In the genomic region with DNA sequence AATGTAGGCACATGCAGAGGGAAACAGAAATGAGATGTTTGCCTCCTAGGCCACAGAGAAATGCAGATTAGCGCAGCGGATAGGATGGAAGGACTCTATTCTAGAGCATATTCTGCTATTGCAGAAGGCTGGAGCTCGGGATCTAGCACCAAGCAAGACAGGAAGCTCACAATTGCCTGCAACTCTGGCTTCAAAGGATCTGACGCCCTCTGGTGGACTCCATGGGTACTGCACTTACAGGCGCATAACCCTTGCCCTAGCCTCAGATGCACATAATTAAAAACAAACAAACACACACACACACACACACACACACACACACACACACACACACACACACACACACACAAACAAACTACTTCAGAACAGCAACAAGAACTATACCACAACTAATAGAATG, we compare ENCODE assay signal across 11 mouse cellular contexts.
DNase-seq lines count a peak whose midpoint lies in the region; ATAC-seq and TF ChIP-seq lines count a peak whose summit lies in the region.
"Had no signal": no experiment of that assay in that cellular context is flagged by ENCODE, and none has a peak within 500 bp of the region (broad histone marks: within the 10 kb centered on the region; RNA-seq: fewer than 3 reads in every experiment).

No protein-coding gene starts in this region.

- H3K4me2 ChIP-seq in liver, embryonic 11.5 days = no peak overlapping the region
- H3K4me2 ChIP-seq: heart, embryonic 13.5 days had no signal

- TF ChIP-seq CTCF in cerebellum, adult 2 months (IDR thresholded peaks at IDR 0.05; ENCODE audit: borderline replicate concordance, insufficient read depth, low read depth, low read length) = peak; percentile 39; the same call in 1 of the 2 replicates
- TF ChIP-seq CTCF in liver, adult 2 months (IDR thresholded peaks at IDR 0.05; ENCODE audit: low read depth, low read length) = peak; percentile 61; the same call in 1 of the 2 replicates

- H3K9ac ChIP-seq in liver, adult 2 months (ENCODE audit: low read depth, low read length) = no peak overlapping the region
- H3K9ac ChIP-seq in liver, embryonic 11.5 days (ENCODE audit: low read depth, low read length) = no peak overlapping the region
- H3K9ac ChIP-seq: heart, embryonic 13.5 days had no signal

- H3K9me3 ChIP-seq in liver, embryonic 11.5 days (ENCODE audit: control insufficient read depth, low read length) = no peaks in the 10 kb centered on the region
- H3K9me3 ChIP-seq: heart, embryonic 13.5 days had no signal

- no peaks in the 10 kb centered on the region for H3K36me3 ChIP-seq in liver, adult 2 months (ENCODE audit: control insufficient read depth, insufficient read depth, low read length)
- no peaks in the 10 kb centered on the region for H3K36me3 ChIP-seq in liver, embryonic 11.5 days (ENCODE audit: control insufficient read depth, insufficient read depth, low read length)
- H3K36me3 ChIP-seq: G1E had no signal

- no peaks in the 10 kb centered on the region for H3K27me3 ChIP-seq in cerebellum, adult 2 months (ENCODE audit: control insufficient read depth, insufficient read depth, low read length)
- 0 out of 2 replicates have a peak, but pooled peaks cover under 1% of the 10 kb centered on the region for H3K27me3 ChIP-seq in liver, adult 2 months (ENCODE audit: control insufficient read depth, insufficient read depth, low read length)
- H3K27me3 ChIP-seq in liver, embryonic 11.5 days (replicated peaks; ENCODE audit: control insufficient read depth, insufficient read depth, low read length) = no peaks in the 10 kb centered on the region
- H3K27me3 ChIP-seq: heart, embryonic 13.5 days had no signal

- ATAC-seq in liver, embryonic 11.5 days (replicated peaks; ENCODE audit: low FRiP score) = no peak

- TF ChIP-seq POLR2A in cerebellum, adult 2 months (IDR thresholded peaks at IDR 0.05; ENCODE audit: borderline replicate concordance, insufficient read depth, low read length) = no peak
- no peak for TF ChIP-seq POLR2A in liver, adult 2 months (IDR thresholded peaks at IDR 0.05; ENCODE audit: extremely low read depth, insufficient read depth, low read length)

- H3K79me2 ChIP-seq in liver, adult 2 months (ENCODE audit: control insufficient read depth, insufficient read depth, low read length) = no peaks in the 10 kb centered on the region

- no peak for DNase-seq in cerebellum, adult 2 months
- DNase-seq in cerebellum, adult 18-20 months = no peak
- no peak for DNase-seq in liver, adult 2 months (ENCODE audit: extremely low read depth, low read depth, low spot score)
- DNase-seq in liver, embryonic 11.5 days (ENCODE audit: low spot score) = no peak
- peak; percentile 32 for DNase-seq in c-Kit-negative CD71-positive TER-119-positive erythroid progenitor cells, embryonic 14.5 days (ENCODE audit: low read depth, low spot score)
- peak; percentile 39 for DNase-seq in mesoderm, embryonic 11.5 days (ENCODE audit: low read depth, low spot score)
- DNase-seq in frontal cortex, postnatal 14 days (ENCODE audit: low spot score in 2 of 2) = no peak
- DNase-seq in layer of hippocampus, adult 9-10 months (ENCODE audit: low spot score) = no peak

- H3K4me3 ChIP-seq in cerebellum, adult 2 months (replicated peaks; ENCODE audit: insufficient read depth, low read depth, low read length) = no peak overlapping the region
- H3K4me3 ChIP-seq in liver, adult 2 months (ENCODE audit: insufficient read depth, low read depth, low read length) = no peak overlapping the region
- H3K4me3 ChIP-seq in liver, embryonic 11.5 days (ENCODE audit: low read depth, low read length) = no peak overlapping the region
- H3K4me3 ChIP-seq: heart, embryonic 13.5 days had no signal

- WGBS in cerebellum, adult 2 months = 81% methylated on average over 5 of the region's 5 CpGs
- WGBS in liver, adult 2 months = 77% methylated on average over 5 of the region's 5 CpGs
- 69% methylated on average over 5 of the region's 5 CpGs for WGBS in liver, embryonic 11.5 days

- H3K4me1 ChIP-seq in cerebellum, adult 2 months (ENCODE audit: control insufficient read depth, insufficient read depth, low read length) = no peaks in the 10 kb centered on the region
- H3K4me1 ChIP-seq in liver, adult 2 months (ENCODE audit: control insufficient read depth, insufficient read depth, low read length) = no peaks in the 10 kb centered on the region
- H3K4me1 ChIP-seq in liver, embryonic 11.5 days (replicated peaks; ENCODE audit: control insufficient read depth, insufficient read depth, low read length) = no peaks in the 10 kb centered on the region

- H3K27ac ChIP-seq in cerebellum, adult 2 months (ENCODE audit: insufficient read depth, low read length) = no peak overlapping the region
- no peak overlapping the region for H3K27ac ChIP-seq in liver, adult 2 months (replicated peaks; ENCODE audit: insufficient read depth, low read depth, low read length)
- no peak overlapping the region for H3K27ac ChIP-seq in liver, embryonic 11.5 days (ENCODE audit: low read depth, low read length)
- H3K27ac ChIP-seq: heart, embryonic 13.5 days; macrophage had no signal

Comparison
In these comparisons a context has a peak if more than half of its experiments do, and no peak if none do; other contexts are left out.
1. DNase-seq: peak in c-Kit-negative CD71-positive TER-119-positive erythroid progenitor cells, embryonic 14.5 days (single experiment) and mesoderm, embryonic 11.5 days (single experiment); none in cerebellum, adult 2 months (0 of 2), cerebellum, adult 18-20 months (0 of 2), liver, adult 2 months (single experiment), liver, embryonic 11.5 days (single experiment), frontal cortex, postnatal 14 days (0 of 2) and layer of hippocampus, adult 9-10 months (single experiment).